Mouse (Mus musculus) large intestine, adult 2 months (tissue): ENCODE results near the gene Acer3. TPM values are rescaled to one million over a fixed set of nuclear protein-coding genes. Genes with fewer than 3 reads are reported as not detected.
"Not testable (repeated sequence)": the region's sequence is repeated elsewhere in the genome, so short reads cannot be mapped to it uniquely, and the experiment has no call there.

Experiments
- DNase-seq: peaks from one replicate; pipeline ENCODE4 v3.0.0-alpha.2; 2012; ENCODE audit warnings: low read depth, low spot score
- WGBS: fragments of 180-500 bp; shearing (Covaris S2); methylation state at CpG from one replicate; pipeline ENCODE4 v1.1.7; 2018; 5-methylcytosine and 5-hydroxymethylcytosine counted together
- polyA plus RNA-seq: library from polyadenylated mRNA; depleted of rRNA; stranded (reverse); fragments of >200 nt; gene quantifications from 2 replicates; pipeline ENCODE4 v1.2.3, GENCODE M21; 2012

Gene Acer3
- polyA plus RNA-seq, 1 experiment = 8.9 TPM

- 22% methylated on average over 3 of the region's 3 CpGs for WGBS
- no peak for DNase-seq
Observed at GRCm38 (mm10) chr7:98189745-98190144, 131.3 kb downstream of the Acer3 start.

- DNase-seq = no peak
- WGBS = 83% methylated on average over 2 of the region's 2 CpGs
Observed at GRCm38 (mm10) chr7:98188680-98189079, 132.3 kb downstream of the Acer3 start.

- WGBS = 71% methylated on average over 2 of the region's 2 CpGs
- no peak for DNase-seq
Observed at GRCm38 (mm10) chr7:98188238-98188637, 132.8 kb downstream of the Acer3 start.

GRCm38 (mm10) chr7:98187332-98187731, 133.7 kb downstream of the Acer3 start:
- WGBS = 87% methylated on average over 3 of the region's 3 CpGs
- not testable (repeated sequence) for DNase-seq

- WGBS = 45% methylated on average over 8 of the region's 8 CpGs
- no peak for DNase-seq
Observed at GRCm38 (mm10) chr7:98186637-98187036, 134.4 kb downstream of the Acer3 start.

- DNase-seq = no peak
Observed at GRCm38 (mm10) chr7:98185326-98185725, 135.7 kb downstream of the Acer3 start.

GRCm38 (mm10) chr7:98178560-98179231, 142.3 kb downstream of the Acer3 start:
- WGBS = 40% methylated on average over 5 of the region's 5 CpGs
- DNase-seq = no peak

More at GRCm38 (mm10) chr7:98185326-98185725, 135.7 kb downstream of the Acer3 start:
- WGBS = 61% methylated on average over 6 of the region's 6 CpGs

GRCm38 (mm10) chr7:98177929-98178559, 143.0 kb downstream of the Acer3 start, which contains the start of gene Capn5:
TSS of gene Capn5 (minus strand) at chr7:98178274.
- under 1% methylated on average over 44 of the region's 44 CpGs for WGBS
- DNase-seq = no peak

- no peak for DNase-seq
- WGBS = 3% methylated on average over 9 of the region's 9 CpGs
Observed at GRCm38 (mm10) chr7:98177566-98177928, 143.5 kb downstream of the Acer3 start.

- DNase-seq = no peak
- 20% methylated on average over 2 of the region's 2 CpGs for WGBS
Observed at GRCm38 (mm10) chr7:98177071-98177485, 143.9 kb downstream of the Acer3 start.

GRCm38 (mm10) chr7:98176322-98177070, 144.5 kb downstream of the Acer3 start:
- WGBS = 30% methylated on average over 8 of the region's 8 CpGs
- no peak for DNase-seq

GRCm38 (mm10) chr7:98174883-98175755, 145.9 kb downstream of the Acer3 start:
- DNase-seq = no peak

GRCm38 (mm10) chr7:98173408-98173807, 147.6 kb downstream of the Acer3 start:
- DNase-seq = no peak
- 59% methylated on average over 4 of the region's 4 CpGs for WGBS

More at GRCm38 (mm10) chr7:98174883-98175755, 145.9 kb downstream of the Acer3 start:
- WGBS = 84% methylated on average over 4 of the region's 4 CpGs

GRCm38 (mm10) chr7:98172661-98173060, 148.3 kb downstream of the Acer3 start:
- WGBS = 74% methylated on average over 8 of the region's 8 CpGs

GRCm38 (mm10) chr7:98171141-98172073, 149.6 kb downstream of the Acer3 start:
- DNase-seq = no peak
- WGBS = 21% methylated on average over 6 of the region's 6 CpGs

More at GRCm38 (mm10) chr7:98172661-98173060, 148.3 kb downstream of the Acer3 start:
- DNase-seq = no peak

- 18% methylated on average over 10 of the region's 10 CpGs for WGBS
- DNase-seq = peak; percentile 90
Observed at GRCm38 (mm10) chr7:98164999-98165528, 155.9 kb downstream of the Acer3 start.

- DNase-seq = no peak
- WGBS = 48% methylated on average over 9 of the region's 9 CpGs
Observed at GRCm38 (mm10) chr7:98164382-98164998, 156.5 kb downstream of the Acer3 start.

GRCm38 (mm10) chr7:98163700-98164099, 157.3 kb downstream of the Acer3 start:
- WGBS = 18% methylated on average over 3 of the region's 3 CpGs
- no peak for DNase-seq
